Mouse (Mus musculus): ENCODE measurements around the gene Gas6. TPM values are rescaled to one million over a fixed set of nuclear protein-coding genes. Genes with fewer than 3 reads are reported as not detected.

The Gas6 gene
- polyA plus RNA-seq, 1 experiment from 2014 or later: 56.9 TPM

DNA sequence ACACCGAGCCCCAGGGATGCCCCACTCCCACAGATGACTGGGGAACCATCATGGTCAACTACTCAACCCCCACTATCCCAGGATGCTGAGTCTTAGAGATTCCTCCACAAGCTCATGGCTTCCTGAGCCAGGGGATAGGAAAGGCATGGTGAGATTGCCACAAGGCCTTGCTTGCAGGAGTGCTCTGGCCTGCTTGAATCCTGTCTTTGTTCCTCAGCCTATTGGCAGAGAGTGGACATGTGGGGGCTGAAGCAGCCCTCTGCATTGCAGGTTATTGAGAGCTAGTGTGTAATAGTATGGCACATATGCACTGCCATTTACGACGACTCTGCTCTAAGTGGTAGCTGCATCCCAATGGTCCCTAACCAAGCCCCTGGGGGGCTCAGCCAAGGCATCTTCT, 36.1 kb upstream of the Gas6 start:
- Histone ChIP-seq H3K4me1 (ENCODE audit: control insufficient read depth, insufficient read depth, low read length) (peaks cover 30% of the 10 kb centered on the region), H3K27me3 (replicated peaks; ENCODE audit: control insufficient read depth, insufficient read depth, low read length) (no peaks in the 10 kb centered on the region), H3K36me3 (ENCODE audit: control insufficient read depth, insufficient read depth, low read length) (no peaks in the 10 kb centered on the region), H3K9ac (ENCODE audit: low read depth, low read length) (no peak overlapping the region), H3K4me2 (ENCODE audit: low read depth, low read length) (no peak overlapping the region), H3K9me3 (ENCODE audit: control insufficient read depth, low read length) (peaks cover 6% of the 10 kb centered on the region; the same call in 1 of the 2 replicates), H3K27ac (replicated peaks; ENCODE audit: low read depth, low read length) (peak overlapping the region; percentile 46; the same call in 1 of the 2 replicates), H3K4me3 (ENCODE audit: low read depth, low read length) (no peak overlapping the region)
- peak; percentile 7; the same call in 1 of the 2 replicates for ATAC-seq (ENCODE audit: low read depth)
- 70% methylated on average over 3 of the region's 3 CpGs for WGBS
- DNase-seq (ENCODE audit: low spot score): no peak

DNA sequence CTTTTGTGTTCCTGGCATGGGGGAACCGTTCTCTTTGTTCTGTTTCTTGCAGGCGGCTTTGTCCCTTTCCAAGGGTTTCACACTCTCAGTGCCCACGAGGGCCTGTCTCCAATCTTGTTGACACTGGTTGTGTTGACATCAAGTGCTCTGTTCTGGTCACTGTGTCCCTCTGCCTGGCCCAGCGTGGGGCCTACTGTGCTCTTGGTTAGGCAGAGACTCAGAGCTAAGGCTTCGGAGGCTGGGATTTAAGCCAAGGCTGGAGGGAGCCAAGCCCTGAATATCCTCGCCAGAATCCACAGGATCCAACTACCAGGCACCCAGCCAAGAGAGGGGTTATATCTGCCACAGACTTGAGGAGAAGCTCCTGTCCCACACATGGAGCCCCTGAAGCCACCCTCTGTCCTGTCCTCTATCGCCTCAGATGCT, 35.6 kb upstream of the Gas6 start:
- no peak overlapping the region for H3K9ac ChIP-seq (ENCODE audit: low read depth, low read length)
- no peaks in the 10 kb centered on the region for H3K36me3 ChIP-seq (ENCODE audit: control insufficient read depth, insufficient read depth, low read length)
- H3K27ac ChIP-seq (replicated peaks; ENCODE audit: low read depth, low read length): 0 out of 2 replicates have a peak overlapping the region, but pooled peaks have one; percentile 46
- no peak overlapping the region for H3K4me2 ChIP-seq (ENCODE audit: low read depth, low read length)
- H3K9me3 ChIP-seq (ENCODE audit: control insufficient read depth, low read length): peaks cover 6% of the 10 kb centered on the region; the same call in 1 of the 2 replicates
- DNase-seq (ENCODE audit: low spot score) (peak; percentile 88), ATAC-seq (ENCODE audit: low read depth) (peak; percentile 48)
- 57% methylated on average over 7 of the region's 7 CpGs for WGBS
- peaks cover 30% of the 10 kb centered on the region for H3K4me1 ChIP-seq (ENCODE audit: control insufficient read depth, insufficient read depth, low read length)
- H3K4me3 ChIP-seq (ENCODE audit: low read depth, low read length): no peak overlapping the region
- no peaks in the 10 kb centered on the region for H3K27me3 ChIP-seq (replicated peaks; ENCODE audit: control insufficient read depth, insufficient read depth, low read length)

DNA sequence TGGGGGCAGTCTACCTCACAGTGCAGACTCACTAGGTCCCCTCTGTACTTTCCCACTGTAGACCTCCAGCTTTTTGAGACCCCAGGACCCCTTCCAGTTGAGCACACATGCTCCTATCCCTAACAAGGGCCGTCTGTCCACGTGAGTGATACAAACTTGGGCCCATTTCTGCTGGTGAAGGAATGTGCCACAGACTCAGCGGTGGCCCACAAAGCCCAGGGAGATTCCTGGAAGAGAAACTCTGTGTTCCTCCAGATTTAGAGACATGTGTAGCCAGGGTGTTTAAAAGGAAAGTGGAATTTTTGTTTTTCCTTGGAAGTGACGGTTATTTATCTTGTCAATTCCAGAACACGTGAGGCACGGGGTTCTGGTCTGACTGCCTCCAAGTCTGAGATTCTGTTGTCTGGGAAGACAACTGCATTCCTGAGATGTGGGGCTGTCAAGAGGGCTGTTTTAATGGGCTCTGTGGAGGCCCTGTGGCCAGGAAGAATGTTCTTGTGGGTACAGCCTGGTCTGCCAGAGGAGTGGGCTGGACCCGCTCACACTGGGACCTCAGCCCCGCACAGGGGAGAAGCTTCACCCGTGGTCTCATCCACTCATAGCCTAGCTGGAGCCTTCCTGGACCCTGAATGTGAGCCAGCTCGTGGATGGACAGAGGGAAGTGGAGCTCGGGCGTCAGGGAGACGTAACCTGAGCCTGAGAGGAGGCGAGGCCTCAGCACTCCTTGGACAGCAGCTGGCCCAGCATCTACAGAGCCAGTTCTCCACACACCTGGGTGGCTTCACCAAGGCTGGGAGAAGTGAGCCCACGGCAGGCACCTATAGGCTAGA, 34.9 kb upstream of the Gas6 start:
- H3K36me3 ChIP-seq (ENCODE audit: control insufficient read depth, insufficient read depth, low read length): no peaks in the 10 kb centered on the region
- peak overlapping the region; percentile 48; the same call in 1 of the 2 replicates for H3K27ac ChIP-seq (replicated peaks; ENCODE audit: low read depth, low read length)
- H3K4me1 ChIP-seq (ENCODE audit: control insufficient read depth, insufficient read depth, low read length): peaks cover 30% of the 10 kb centered on the region
- H3K4me3 ChIP-seq (ENCODE audit: low read depth, low read length): no peak overlapping the region
- no peak overlapping the region for H3K9ac ChIP-seq (ENCODE audit: low read depth, low read length)
- peak; percentile 39 for ATAC-seq (ENCODE audit: low read depth)
- no peak overlapping the region for H3K4me2 ChIP-seq (ENCODE audit: low read depth, low read length)
- WGBS: 53% methylated on average over 11 of the region's 15 CpGs
- peaks cover 6% of the 10 kb centered on the region; the same call in 1 of the 2 replicates for H3K9me3 ChIP-seq (ENCODE audit: control insufficient read depth, low read length)
- DNase-seq (ENCODE audit: low spot score): peak; percentile 39
- no peaks in the 10 kb centered on the region for H3K27me3 ChIP-seq (replicated peaks; ENCODE audit: control insufficient read depth, insufficient read depth, low read length)

DNA sequence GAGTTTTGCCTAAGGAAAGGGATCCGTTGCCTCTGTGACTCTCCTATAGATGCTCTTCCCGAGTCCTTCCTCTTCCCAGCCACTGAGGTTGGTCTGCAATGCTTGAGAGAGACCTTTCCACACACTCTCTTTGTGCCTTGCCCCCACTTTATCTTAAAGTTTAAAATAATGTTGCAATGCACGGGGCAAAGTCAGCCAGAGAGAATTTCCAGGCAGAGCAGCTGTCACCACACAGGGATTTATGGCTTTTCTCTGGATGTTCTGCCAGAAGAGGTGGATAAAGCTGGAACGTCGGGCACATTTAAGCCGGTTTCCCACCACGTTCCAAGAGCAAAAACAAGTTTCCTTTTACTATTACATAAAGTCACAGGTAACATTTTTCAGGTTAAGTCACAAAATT, 27.1 kb upstream of the Gas6 start:
- WGBS: 60% methylated on average over 7 of the region's 7 CpGs
- Histone ChIP-seq H3K4me3 (ENCODE audit: low read depth, low read length) (no peak overlapping the region), H3K27me3 (replicated peaks; ENCODE audit: control insufficient read depth, insufficient read depth, low read length) (0 out of 2 replicates have a peak, but pooled peaks cover 5% of the 10 kb centered on the region), H3K4me2 (ENCODE audit: low read depth, low read length) (no peak overlapping the region), H3K9me3 (ENCODE audit: control insufficient read depth, low read length) (no peaks in the 10 kb centered on the region), H3K27ac (replicated peaks; ENCODE audit: low read depth, low read length) (no peak overlapping the region), H3K36me3 (ENCODE audit: control insufficient read depth, insufficient read depth, low read length) (no peaks in the 10 kb centered on the region), H3K9ac (ENCODE audit: low read depth, low read length) (no peak overlapping the region), H3K4me1 (ENCODE audit: control insufficient read depth, insufficient read depth, low read length) (no peaks in the 10 kb centered on the region)
- DNase-seq (ENCODE audit: low spot score): no peak
- ATAC-seq (ENCODE audit: low read depth): no peak

DNA sequence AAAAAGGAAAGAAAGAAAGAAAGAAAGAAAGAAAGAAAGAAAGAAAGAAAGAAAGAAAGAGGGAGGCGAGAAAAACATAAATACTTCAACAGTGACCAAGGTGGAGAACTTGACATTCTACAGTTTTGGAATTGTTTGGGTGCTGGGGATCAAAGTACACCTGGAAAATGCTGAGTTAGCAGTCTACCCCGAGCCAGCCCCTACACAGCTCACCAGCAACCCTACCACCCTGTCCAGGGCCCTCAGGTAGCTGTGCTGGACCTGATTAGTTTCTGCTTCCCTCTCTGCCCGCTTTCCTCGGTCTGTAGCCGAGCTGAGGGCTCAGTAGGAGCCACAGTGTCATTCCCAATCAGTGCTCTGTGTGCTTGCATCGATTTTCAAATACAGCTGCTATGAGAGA, 26.1 kb upstream of the Gas6 start:
- no peak overlapping the region for H3K4me3 ChIP-seq (ENCODE audit: low read depth, low read length)
- H3K27ac ChIP-seq (replicated peaks; ENCODE audit: low read depth, low read length): no peak overlapping the region
- no peak for DNase-seq (ENCODE audit: low spot score)
- H3K4me2 ChIP-seq (ENCODE audit: low read depth, low read length): no peak overlapping the region
- WGBS: 52% methylated on average over 6 of the region's 6 CpGs
- no peaks in the 10 kb centered on the region for H3K36me3 ChIP-seq (ENCODE audit: control insufficient read depth, insufficient read depth, low read length)
- ATAC-seq (ENCODE audit: low read depth): no peak
- H3K9ac ChIP-seq (ENCODE audit: low read depth, low read length): no peak overlapping the region
- H3K4me1 ChIP-seq (ENCODE audit: control insufficient read depth, insufficient read depth, low read length): no peaks in the 10 kb centered on the region
- 0 out of 2 replicates have a peak, but pooled peaks cover 5% of the 10 kb centered on the region for H3K27me3 ChIP-seq (replicated peaks; ENCODE audit: control insufficient read depth, insufficient read depth, low read length)
- no peaks in the 10 kb centered on the region for H3K9me3 ChIP-seq (ENCODE audit: control insufficient read depth, low read length)

DNA sequence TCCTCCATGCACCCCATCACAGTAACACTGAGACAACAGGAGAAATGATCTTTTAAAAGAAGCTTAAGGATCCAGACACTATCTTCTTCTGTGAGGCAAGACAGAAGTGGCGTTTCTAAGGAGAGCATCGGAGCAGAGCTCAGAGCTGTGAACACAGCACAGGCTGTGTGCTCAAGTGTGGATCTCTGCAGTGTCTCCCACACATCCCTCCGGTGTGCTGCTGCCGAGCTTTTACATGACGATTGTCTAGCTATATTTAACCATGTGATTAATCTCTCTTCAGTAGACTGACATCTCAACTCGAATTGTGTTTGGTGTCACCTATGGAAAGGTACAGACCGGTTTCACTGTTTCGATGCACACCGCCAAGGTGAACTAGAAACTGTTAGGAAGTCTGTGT, 25.2 kb upstream of the Gas6 start:
- ATAC-seq (ENCODE audit: low read depth): no peak
- no peak for DNase-seq (ENCODE audit: low spot score)
- WGBS: 82% methylated on average over 9 of the region's 9 CpGs
- Histone ChIP-seq H3K4me2 (ENCODE audit: low read depth, low read length) (no peak overlapping the region), H3K4me1 (ENCODE audit: control insufficient read depth, insufficient read depth, low read length) (no peaks in the 10 kb centered on the region), H3K4me3 (ENCODE audit: low read depth, low read length) (no peak overlapping the region), H3K9ac (ENCODE audit: low read depth, low read length) (no peak overlapping the region), H3K27me3 (replicated peaks; ENCODE audit: control insufficient read depth, insufficient read depth, low read length) (0 out of 2 replicates have a peak, but pooled peaks cover 5% of the 10 kb centered on the region), H3K36me3 (ENCODE audit: control insufficient read depth, insufficient read depth, low read length) (no peaks in the 10 kb centered on the region), H3K9me3 (ENCODE audit: control insufficient read depth, low read length) (no peaks in the 10 kb centered on the region), H3K27ac (replicated peaks; ENCODE audit: low read depth, low read length) (no peak overlapping the region)

DNA sequence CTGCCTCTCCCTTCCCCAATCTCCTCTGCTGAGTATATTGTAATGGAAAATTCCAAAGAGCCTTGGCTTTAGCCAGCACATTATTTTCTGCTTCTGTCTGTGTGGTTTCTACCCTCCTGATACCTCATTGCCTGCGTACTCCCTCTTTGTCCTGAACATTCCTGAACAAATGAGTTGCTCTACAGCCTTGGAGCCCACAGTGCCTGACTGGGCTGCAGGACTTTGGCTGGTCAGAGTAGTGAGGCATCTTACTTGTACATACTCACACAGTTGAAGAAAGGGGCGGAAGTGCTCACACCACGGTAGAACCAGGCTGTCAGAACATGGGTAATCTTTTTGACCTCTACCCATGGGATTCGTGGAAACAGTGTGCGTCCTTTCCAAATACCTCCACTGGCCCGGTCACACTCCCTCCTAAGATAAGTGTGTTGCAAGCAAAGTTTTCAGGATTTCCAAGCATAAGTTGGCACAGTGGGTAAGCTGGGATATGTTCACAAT, 23.0 kb upstream of the Gas6 start:
- H3K36me3 ChIP-seq (ENCODE audit: control insufficient read depth, insufficient read depth, low read length): no peaks in the 10 kb centered on the region
- no peaks in the 10 kb centered on the region for H3K9me3 ChIP-seq (ENCODE audit: control insufficient read depth, low read length)
- no peak overlapping the region for H3K9ac ChIP-seq (ENCODE audit: low read depth, low read length)
- H3K27ac ChIP-seq (replicated peaks; ENCODE audit: low read depth, low read length): no peak overlapping the region
- 86% methylated on average over 6 of the region's 6 CpGs for WGBS
- ATAC-seq (ENCODE audit: low read depth) (no peak), DNase-seq (ENCODE audit: low spot score) (no peak)
- H3K4me1 ChIP-seq (ENCODE audit: control insufficient read depth, insufficient read depth, low read length): no peaks in the 10 kb centered on the region
- no peak overlapping the region for H3K4me3 ChIP-seq (ENCODE audit: low read depth, low read length)
- H3K27me3 ChIP-seq (replicated peaks; ENCODE audit: control insufficient read depth, insufficient read depth, low read length): 0 out of 2 replicates have a peak, but pooled peaks cover 5% of the 10 kb centered on the region
- no peak overlapping the region for H3K4me2 ChIP-seq (ENCODE audit: low read depth, low read length)

DNA sequence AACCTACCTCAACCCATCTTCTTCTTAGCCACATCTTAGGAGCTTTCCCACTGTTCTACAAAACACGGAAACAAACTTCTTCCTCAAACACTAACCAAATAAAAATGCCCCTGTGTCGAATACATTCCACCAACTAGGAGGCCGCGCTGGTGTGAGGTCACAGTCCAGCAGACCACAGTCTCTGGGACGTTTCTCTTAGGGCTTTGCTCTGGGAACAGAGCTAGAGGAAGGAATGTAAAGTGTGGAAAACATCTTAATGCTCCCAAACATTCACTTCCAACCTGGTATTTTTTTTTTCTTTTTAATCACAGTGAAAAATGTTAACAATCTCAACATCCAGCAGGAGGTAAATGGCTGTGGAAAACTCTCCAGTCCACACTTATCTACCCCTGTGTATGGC, 22.4 kb upstream of the Gas6 start:
- H3K9me3 ChIP-seq (ENCODE audit: control insufficient read depth, low read length): no peaks in the 10 kb centered on the region
- DNase-seq (ENCODE audit: low spot score): no peak
- no peak overlapping the region for H3K9ac ChIP-seq (ENCODE audit: low read depth, low read length)
- H3K36me3 ChIP-seq (ENCODE audit: control insufficient read depth, insufficient read depth, low read length): no peaks in the 10 kb centered on the region
- no peak overlapping the region for H3K27ac ChIP-seq (replicated peaks; ENCODE audit: low read depth, low read length)
- no peak for ATAC-seq (ENCODE audit: low read depth)
- WGBS: 76% methylated on average over 5 of the region's 5 CpGs
- no peak overlapping the region for H3K4me3 ChIP-seq (ENCODE audit: low read depth, low read length)
- no peaks in the 10 kb centered on the region for H3K4me1 ChIP-seq (ENCODE audit: control insufficient read depth, insufficient read depth, low read length)
- 0 out of 2 replicates have a peak, but pooled peaks cover 3% of the 10 kb centered on the region for H3K27me3 ChIP-seq (replicated peaks; ENCODE audit: control insufficient read depth, insufficient read depth, low read length)
- H3K4me2 ChIP-seq (ENCODE audit: low read depth, low read length): no peak overlapping the region

Data from embryonic facial prominence, embryonic 14.5 days (tissue).